Mouse (Mus musculus) liver (tissue): ENCODE results near the gene Gm11992.
A peak's percentile ranks its signal among the peaks of the same experiment; 100 is the strongest.

Source experiments
- DNase-seq: peaks from one replicate; pipeline ENCODE4 v3.0.0-alpha.2; 2020; ENCODE audit warnings: mixed read lengths

Gene Gm11992

GRCm38 (mm10) chr11:9116121-9116520 is 67.7 kb downstream of the Gm11992 start:
- no peak for DNase-seq

- DNase-seq, result no peak
Measured at GRCm38 (mm10) chr11:9116916-9117315, 68.5 kb downstream of the Gm11992 start.

DNA sequence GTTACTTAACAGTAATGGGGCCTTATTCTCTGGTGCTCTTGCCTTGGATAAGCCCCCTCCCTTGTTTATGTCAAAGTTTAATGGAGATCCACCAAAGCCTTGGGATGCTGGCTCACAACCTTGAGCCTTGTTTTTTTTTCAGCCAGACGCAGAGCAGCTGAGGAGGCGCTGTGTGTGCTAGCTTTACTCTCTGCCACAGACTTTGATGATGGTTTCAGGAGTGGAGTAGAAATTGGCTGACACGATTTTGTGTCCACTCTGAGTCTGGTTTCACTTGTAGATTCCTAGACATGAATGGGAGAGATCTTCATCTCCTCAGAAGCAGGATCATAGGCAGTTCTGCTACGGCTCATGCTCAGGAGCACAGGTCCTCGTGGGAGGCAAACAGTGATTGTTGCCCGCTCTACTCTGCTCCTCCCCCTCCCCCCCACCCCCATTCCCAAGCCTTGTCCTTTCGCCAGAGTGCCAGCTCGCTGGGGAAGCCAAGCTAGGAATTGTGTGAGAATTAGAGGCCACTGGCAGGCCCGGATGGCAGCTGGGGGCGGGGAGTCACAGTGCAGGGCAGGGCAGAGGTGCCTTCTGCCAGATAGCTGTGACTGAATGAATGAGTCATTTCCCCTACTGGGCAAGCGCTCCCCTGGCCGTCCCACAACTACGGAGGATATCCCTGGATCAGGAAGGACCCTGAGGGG is 69.1 kb downstream of the Gm11992 start:
- DNase-seq, result peak; percentile 33

- no peak for DNase-seq
Measured at GRCm38 (mm10) chr11:9118050-9118420, 69.6 kb downstream of the Gm11992 start, which contains the start of gene Upp1. Gene Upp1 (plus strand): TSS chr11:9118103.

DNA sequence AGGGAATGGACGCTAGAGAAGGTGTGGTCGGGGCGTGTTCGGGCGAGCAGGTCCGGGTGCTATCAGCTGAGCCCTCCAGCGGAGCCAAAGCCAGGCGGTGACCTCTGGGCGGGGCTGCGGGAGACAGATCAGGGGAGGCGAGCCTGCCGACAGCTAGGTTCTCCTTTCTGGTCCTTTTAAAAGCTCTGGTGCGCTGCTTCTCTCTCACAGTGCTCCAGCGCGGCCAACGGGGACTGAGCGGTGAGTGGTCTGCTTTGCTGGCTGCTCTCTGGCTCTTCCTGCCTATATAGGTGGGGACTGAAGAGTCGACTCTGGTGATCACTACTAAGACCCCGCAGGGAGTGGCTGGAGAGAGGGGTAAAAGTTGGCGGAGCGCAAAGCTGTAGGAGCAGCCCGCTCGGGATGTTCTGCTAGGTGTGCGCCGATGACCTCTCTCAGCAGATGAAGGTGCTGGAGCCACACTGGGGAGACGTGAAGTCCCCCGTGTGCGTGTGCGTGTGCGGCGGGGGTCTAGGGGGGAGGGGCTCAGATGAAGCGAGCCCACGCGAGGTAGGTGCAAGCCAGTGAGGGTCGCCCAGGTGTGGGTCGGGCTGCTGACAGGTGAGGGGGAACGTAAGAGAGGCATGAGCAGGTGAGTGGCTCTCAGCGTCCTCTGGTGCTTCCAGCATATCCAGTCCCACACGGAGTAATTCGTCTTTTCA is 70.2 kb downstream of the Gm11992 start:
- DNase-seq, result peak; percentile 61
